ENCODE assay signal across 7 mouse cellular contexts in the genomic region with DNA sequence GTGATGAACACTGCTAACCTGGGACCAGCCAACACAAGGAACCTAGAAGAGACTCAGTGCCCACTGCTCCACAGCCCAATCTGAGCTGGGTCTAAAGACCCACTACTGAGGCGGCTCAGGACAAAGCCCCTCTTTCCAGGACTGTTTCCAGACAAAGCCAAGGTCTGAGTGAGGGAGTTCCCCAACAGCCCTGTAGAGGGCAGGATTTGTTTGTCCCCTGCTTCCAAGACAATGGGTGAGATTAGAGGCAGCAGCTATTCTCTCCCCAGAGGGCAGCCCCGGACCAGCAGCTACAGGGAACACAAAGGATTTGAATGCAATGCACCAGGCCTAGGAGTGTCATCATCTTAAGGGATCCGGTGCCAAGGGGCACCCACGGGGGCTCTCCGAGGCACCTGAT. TPM values are rescaled to one million over a fixed set of nuclear protein-coding genes. Genes with fewer than 3 reads are reported as not detected.
DNase-seq lines count a peak whose midpoint lies in the region; ATAC-seq and TF ChIP-seq lines count a peak whose summit lies in the region.

No protein-coding gene starts in this region.

- H3K27me3 ChIP-seq in G1E (ENCODE audit: insufficient read depth, low read length), result no peaks in the 10 kb centered on the region
- H3K27me3 ChIP-seq in liver, embryonic 13.5 days, result no peaks in the 10 kb centered on the region

- TF ChIP-seq CTCF in G1E (IDR thresholded peaks at IDR 0.05; ENCODE audit: low read depth, low read length), result peak; percentile 45; the same call in 1 of the 2 replicates

- 25% methylated on average over 5 of the region's 5 CpGs for WGBS in liver, embryonic 13.5 days (ENCODE audit: insufficient replicate concordance)

- H3K27ac ChIP-seq in liver, embryonic 13.5 days, result no peak overlapping the region

- DNase-seq in B cell, adult 2 months, result peak; percentile 45 to 46
- DNase-seq in G1E (ENCODE audit: low spot score), result peak; percentile 26
- peak; percentile 59 to 70 for DNase-seq in cerebellum, postnatal 36 days
- peak; percentile 66 to 72 for DNase-seq in heart, adult 9 months (ENCODE audit: low spot score in 2 of 2)
- peak; percentile 73 for DNase-seq in kidney, adult 18-20 months
- no peak for DNase-seq in liver, embryonic 13.5 days
- DNase-seq in retina, embryonic 14.5 days (ENCODE audit: low spot score), result peak; percentile 87

- H3K4me1 ChIP-seq in G1E (ENCODE audit: insufficient read depth, low read depth, low read length), result 0 out of 2 replicates have a peak, but pooled peaks cover 3% of the 10 kb centered on the region
- H3K4me1 ChIP-seq in liver, embryonic 13.5 days (replicated peaks), result peaks cover 28% of the 10 kb centered on the region

- no peak for ATAC-seq in G1E (ENCODE audit: extremely low read depth, insufficient number of reproducible peaks, low FRiP score, poor library complexity, severe bottlenecking)
- ATAC-seq in liver, embryonic 13.5 days (ENCODE audit: low read depth), result 0 out of 2 replicates have a peak, but pooled peaks have one; percentile 18

- no peak overlapping the region for H3K4me3 ChIP-seq in G1E (ENCODE audit: low read depth, low read length)
- no peak overlapping the region for H3K4me3 ChIP-seq in liver, embryonic 13.5 days (replicated peaks)

- no peaks in the 10 kb centered on the region for H3K9me3 ChIP-seq in G1E (replicated peaks)
- H3K9me3 ChIP-seq in liver, embryonic 13.5 days (replicated peaks), result no peaks in the 10 kb centered on the region

- H3K36me3 ChIP-seq in G1E (replicated peaks), result peaks cover 86% of the 10 kb centered on the region
- peaks cover 24% of the 10 kb centered on the region for H3K36me3 ChIP-seq in liver, embryonic 13.5 days

- no peak overlapping the region for H3K4me2 ChIP-seq in liver, embryonic 13.5 days

- H3K9ac ChIP-seq in liver, embryonic 13.5 days, result no peak overlapping the region

RNA-seq across cellular contexts. Expression of a gene that starts 15.8 kb away (rescaled TPM):
- 9.1 and 12.0 TPM in 2 replicates for total RNA-seq in G1E (2014; fragmentation: Nextera tagmentation)
- total RNA-seq in G1E (2017), result 16.7 and 18.8 TPM in 2 replicates
- 8.4 and 10.9 TPM in 2 replicates for polyA plus RNA-seq in G1E (2012)
- 9.2 and 11.4 TPM in 2 replicates for polyA plus RNA-seq in liver, embryonic 13.5 days (2015; fragmentation: Nextera tagmentation; extraction: Ambion mirVana)
